Mouse (Mus musculus) lung, postnatal 0 days (tissue): Measurements from ENCODE around the gene Suclg2.

Experiments used
- CTCF ChIP-seq: IDR thresholded peaks from 2 replicates; pipeline ENCODE4 v1.5.1; 2016; ENCODE audit warnings: antibody characterized with exemption, mild to moderate bottlenecking
- EP300 ChIP-seq: IDR thresholded peaks from 2 replicates; pipeline ENCODE4 v1.6.1; 2016; ENCODE audit warnings: antibody characterized with exemption, mild to moderate bottlenecking, control low read depth

- TF ChIP-seq CTCF = no peak
- TF ChIP-seq EP300 = no peak
These were observed 83.2 kb downstream of the Suclg2 start for GRCm38 (mm10) chr6:95635411-95635810.
